Mouse (Mus musculus) R1 (cell line): ENCODE measurements around the gene Ifi207.
"Not testable (repeated sequence)": the region's sequence is repeated elsewhere in the genome, so short reads cannot be mapped to it uniquely, and the experiment has no call there.

Experiments
- DNase-seq: peaks from one replicate; pipeline ENCODE4 v3.0.0-alpha.2; 2018; ENCODE audit warnings: low read depth, low spot score

Ifi207 gene

GRCm38 (mm10) chr1:173741656-173742055 is at the start of gene Ifi207:
TSS of gene Ifi207 (minus strand) at chr1:173741747.
- DNase-seq: no peak

GRCm38 (mm10) chr1:173773457-173773856 is 31.9 kb upstream of the Ifi207 start:
- not testable (repeated sequence) for DNase-seq

- DNase-seq: not testable (repeated sequence)
Measured at GRCm38 (mm10) chr1:173766848-173767617, 25.5 kb upstream of the Ifi207 start, which contains the start of gene Ifi204. TSS of gene Ifi204 (minus strand) at chr1:173766943.

- DNase-seq: not testable (repeated sequence)
Measured at GRCm38 (mm10) chr1:173760032-173760431, 18.5 kb upstream of the Ifi207 start.

GRCm38 (mm10) chr1:173742262-173742661 is 715 bp upstream of the Ifi207 start:
- no peak for DNase-seq

GRCm38 (mm10) chr1:173740537-173740936 is 1.0 kb downstream of the Ifi207 start:
- DNase-seq: no peak

GRCm38 (mm10) chr1:173736986-173737385 is 4.6 kb downstream of the Ifi207 start:
- no peak for DNase-seq

- not testable (repeated sequence) for DNase-seq
Measured at GRCm38 (mm10) chr1:173735015-173735414, 6.5 kb downstream of the Ifi207 start.

GRCm38 (mm10) chr1:173733219-173733618 is 8.3 kb downstream of the Ifi207 start:
- DNase-seq: peak; percentile 7

GRCm38 (mm10) chr1:173694270-173694669 is 47.3 kb downstream of the Ifi207 start:
- no peak for DNase-seq

GRCm38 (mm10) chr1:173678605-173679004 is 62.9 kb downstream of the Ifi207 start:
- DNase-seq: not testable (repeated sequence)

GRCm38 (mm10) chr1:173673458-173674097 is 68.0 kb downstream of the Ifi207 start, which contains the start of gene Ifi208:
TSS of gene Ifi208 (plus strand) at chr1:173673675.
- not testable (repeated sequence) for DNase-seq
